8 mouse cellular contexts compared by ENCODE assay signal in the genomic region with DNA sequence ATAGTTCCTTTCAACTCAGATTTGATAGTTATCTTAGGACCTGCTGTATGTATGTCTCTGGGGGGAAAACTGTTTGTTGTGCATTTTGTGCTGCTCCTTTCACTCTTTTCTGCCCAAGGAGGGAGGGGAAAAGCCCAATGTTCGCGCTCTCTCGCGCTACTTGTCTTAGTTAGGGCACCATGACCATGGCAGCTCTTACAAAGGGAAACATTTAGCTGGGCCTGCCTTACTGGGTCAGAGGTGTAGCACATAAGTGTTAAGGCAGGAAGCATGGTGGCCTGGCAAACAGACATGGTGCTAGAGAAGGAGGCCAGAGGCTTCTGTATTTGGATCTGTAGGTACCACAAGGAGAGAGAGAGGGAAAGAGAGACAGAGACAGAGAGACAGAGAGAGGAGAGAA. TPM values are rescaled to one million over a fixed set of nuclear protein-coding genes. Genes with fewer than 3 reads are reported as not detected.
A peak's percentile ranks its signal among the peaks of the same experiment; 100 is the strongest.
DNase-seq lines count a peak whose midpoint lies in the region; ATAC-seq and TF ChIP-seq lines count a peak whose summit lies in the region.

No protein-coding gene starts in this region.

- H3K9ac ChIP-seq in limb, embryonic 15.5 days, result no peak overlapping the region

- H3K27me3 ChIP-seq in thymus, adult 2 months (ENCODE audit: control insufficient read depth, insufficient read depth, low read length), result no peaks in the 10 kb centered on the region
- no peaks in the 10 kb centered on the region for H3K27me3 ChIP-seq in limb, embryonic 15.5 days

- H3K4me3 ChIP-seq in thymus, adult 2 months (ENCODE audit: control insufficient read depth, insufficient read depth, low read length), result peak overlapping the region; percentile 23; the same call in 1 of the 2 replicates
- peak overlapping the region; percentile 15 for H3K4me3 ChIP-seq in limb, embryonic 15.5 days

- no peak overlapping the region; the same call in 1 of the 2 replicates for H3K27ac ChIP-seq in thymus, adult 2 months (ENCODE audit: control insufficient read depth, insufficient read depth, low read length)
- H3K27ac ChIP-seq in limb, embryonic 15.5 days, result no peak overlapping the region

- H3K9me3 ChIP-seq in limb, embryonic 15.5 days, result no peaks in the 10 kb centered on the region

- no peak for TF ChIP-seq CTCF in thymus, adult 2 months (IDR thresholded peaks at IDR 0.05; ENCODE audit: borderline replicate concordance, control insufficient read depth, extremely low read depth, insufficient read depth, low read length, poor library complexity)

- no peak for TF ChIP-seq POLR2A in thymus, adult 2 months (IDR thresholded peaks at IDR 0.05; ENCODE audit: control insufficient read depth, extremely low read depth, insufficient read depth, low read length, poor library complexity)

- H3K36me3 ChIP-seq in thymus, adult 2 months (ENCODE audit: control insufficient read depth, insufficient read depth, low read length), result peaks cover 6% of the 10 kb centered on the region; the same call in 1 of the 2 replicates
- H3K36me3 ChIP-seq in limb, embryonic 15.5 days, result no peaks in the 10 kb centered on the region

- H3K4me1 ChIP-seq in thymus, adult 2 months (replicated peaks; ENCODE audit: control insufficient read depth, insufficient read depth, low read length), result peaks cover 10% of the 10 kb centered on the region
- peaks cover 27% of the 10 kb centered on the region for H3K4me1 ChIP-seq in limb, embryonic 15.5 days

- WGBS in thymus, adult 2 months, result 62% methylated on average over 4 of the region's 4 CpGs
- WGBS in limb, embryonic 15.5 days, result 75% methylated on average over 4 of the region's 4 CpGs

- peak overlapping the region; percentile 34 for H3K4me2 ChIP-seq in limb, embryonic 15.5 days

- no peak for ATAC-seq in limb, embryonic 15.5 days (ENCODE audit: insufficient number of reproducible peaks, low FRiP score, low TSS enrichment, low read depth)

- peak; percentile 33 for DNase-seq in adrenal gland, adult 2 months
- DNase-seq in adrenal gland, postnatal 10 days, result no peak
- no peak for DNase-seq in thymus, adult 2 months
- DNase-seq in thymus, postnatal 10 days (ENCODE audit: low spot score in 2 of 2), result no peak
- peak; percentile 34 for DNase-seq in thymus, postnatal 14 days
- no peak for DNase-seq in right cerebral cortex, postnatal 14 days
- DNase-seq in spleen, postnatal 4 days (ENCODE audit: low spot score in 2 of 2), result no peak

RNA-seq across cellular contexts. Expression of gene Msl2, which starts 4.7 kb away (rescaled TPM):
- total RNA-seq in adrenal gland, adult 2 months (2021), result 10 to 100 TPM; 46.8 to 56.7 TPM
- 34.1 and 38.4 TPM in 2 replicates for polyA plus RNA-seq in adrenal gland, adult 2 months (2012; rRNA removed)
- 10 to 100 TPM; 44.4 to 47.7 TPM for total RNA-seq in adrenal gland, postnatal 10 days (2021)
- polyA plus RNA-seq in thymus, adult 2 months (2012; rRNA removed), result 64.0 and 91.7 TPM in 2 replicates
- polyA plus RNA-seq in limb, embryonic 15.5 days (2015; fragmentation: Nextera tagmentation; extraction: Ambion mirVana), result 3.7 and 5.4 TPM in 2 replicates

RNA-seq across cellular contexts. Expression of gene Pccb, which starts 43.9 kb away (rescaled TPM):
- total RNA-seq in adrenal gland, adult 2 months (2021), result 100 to 1,000 TPM; 140 to 166 TPM
- polyA plus RNA-seq in adrenal gland, adult 2 months (2012; rRNA removed), result 113 and 128 TPM in 2 replicates
- total RNA-seq in adrenal gland, postnatal 10 days (2021), result 100 to 1,000 TPM; 203 to 209 TPM
- polyA plus RNA-seq in thymus, adult 2 months (2012; rRNA removed), result 43.4 and 43.8 TPM in 2 replicates
- 25.7 and 27.0 TPM in 2 replicates for polyA plus RNA-seq in limb, embryonic 15.5 days (2015; fragmentation: Nextera tagmentation; extraction: Ambion mirVana)

Comparison
In these comparisons a context has a peak if more than half of its experiments do, and no peak if none do; other contexts are left out.
1. DNase-seq: peak in adrenal gland, adult 2 months (single experiment) and thymus, postnatal 14 days (single experiment); none in adrenal gland, postnatal 10 days (single experiment), thymus, adult 2 months (single experiment), thymus, postnatal 10 days (0 of 2), right cerebral cortex, postnatal 14 days (single experiment) and spleen, postnatal 4 days (0 of 2).